In the genomic region with DNA sequence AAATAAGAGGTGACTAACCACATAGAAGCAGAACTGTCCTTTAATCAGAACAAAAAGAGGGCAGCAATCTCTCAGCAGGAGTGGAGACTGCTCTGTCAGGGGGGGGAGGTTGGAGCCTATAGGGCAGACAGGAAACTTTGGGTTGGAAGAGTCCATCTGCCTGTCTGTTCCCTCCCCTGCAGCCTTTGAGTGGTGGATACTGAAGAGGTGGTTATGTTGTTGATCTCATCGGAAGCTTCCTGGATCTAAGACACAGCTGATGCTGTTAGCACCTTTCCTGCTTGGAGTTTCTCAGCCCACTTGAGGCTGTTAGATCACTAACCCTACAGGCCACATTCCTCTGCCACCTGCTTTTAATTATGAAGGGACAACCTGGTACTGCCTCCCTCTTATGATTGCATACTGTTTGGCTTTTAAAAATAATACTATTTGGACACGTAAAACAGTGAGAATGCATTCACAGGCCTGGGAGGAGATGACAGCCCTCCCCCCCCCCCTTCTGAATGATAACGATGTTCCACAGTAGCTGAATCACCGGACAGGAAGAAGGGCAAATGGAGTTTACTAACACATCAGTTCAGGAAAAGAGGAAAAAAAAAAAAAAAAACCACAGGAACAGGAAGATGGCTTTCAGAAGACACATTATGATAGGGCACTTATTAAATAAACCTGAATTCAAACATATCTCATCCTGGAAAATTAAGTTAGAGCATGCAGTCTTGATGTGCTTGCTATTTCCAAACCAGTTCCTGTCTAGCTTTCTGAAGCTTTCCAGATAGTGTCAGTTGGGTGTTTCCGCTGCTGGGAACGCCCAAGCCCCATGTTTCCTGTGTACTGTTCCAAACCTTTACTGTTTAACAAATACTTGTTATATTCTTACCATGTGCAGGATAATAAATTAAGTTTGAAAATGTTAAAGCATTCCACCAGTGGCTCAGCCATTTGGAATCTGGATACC, we compare ENCODE assay signal across 11 mouse cellular contexts. TPM values are rescaled to one million over a fixed set of nuclear protein-coding genes. Genes with fewer than 3 reads are reported as not detected.
A peak's percentile ranks its signal among the peaks of the same experiment; 100 is the strongest.
DNase-seq lines count a peak whose midpoint lies in the region; ATAC-seq and TF ChIP-seq lines count a peak whose summit lies in the region.
"Had no signal": no experiment of that assay in that cellular context is flagged by ENCODE, and none has a peak within 500 bp of the region (broad histone marks: within the 10 kb centered on the region; RNA-seq: fewer than 3 reads in every experiment).

No protein-coding gene starts in this region.

- peak; percentile 50; the same call in 1 of the 2 replicates for ATAC-seq in heart, embryonic 15.5 days (replicated peaks; ENCODE audit: insufficient number of reproducible peaks, insufficient read depth, low FRiP score, low read depth)
- no peak for ATAC-seq in lung, embryonic 14.5 days (ENCODE audit: insufficient read depth)
- ATAC-seq: hindbrain, embryonic 16.5 days had no signal

- H3K4me3 ChIP-seq in MEL (ENCODE audit: control insufficient read depth in 1 of 2, insufficient read depth in 1 of 2, low read depth in 2 of 2, low read length in 2 of 2), result no peak overlapping the region
- no peak overlapping the region for H3K4me3 ChIP-seq in heart, embryonic 15.5 days
- no peak overlapping the region for H3K4me3 ChIP-seq in lung, embryonic 14.5 days (ENCODE audit: low read depth, low read length)
- H3K4me3 ChIP-seq: liver, embryonic 13.5 days had no signal

- TF ChIP-seq RAD21 in MEL (IDR thresholded peaks at IDR 0.05; ENCODE audit: low read depth, low read length), result no peak

- no peak overlapping the region for H3K9ac ChIP-seq in MEL (ENCODE audit: control insufficient read depth, low read depth, low read length, poor library complexity, severe bottlenecking)
- H3K9ac ChIP-seq in heart, embryonic 15.5 days, result no peak overlapping the region
- no peak overlapping the region for H3K9ac ChIP-seq in lung, embryonic 14.5 days
- H3K9ac ChIP-seq: liver, embryonic 13.5 days had no signal

- TF ChIP-seq POLR2A in MEL (IDR thresholded peaks at IDR 0.05; ENCODE audit: control insufficient read depth in 1 of 2, insufficient read depth in 1 of 2, low read depth in 1 of 2, low read length in 2 of 2, poor library complexity in 1 of 2), result no peak

- H3K27me3 ChIP-seq in MEL (ENCODE audit: control insufficient read depth in 1 of 2, insufficient read depth in 2 of 2, low read length in 2 of 2), result no peaks in the 10 kb centered on the region
- H3K27me3 ChIP-seq in heart, embryonic 15.5 days, result no peaks in the 10 kb centered on the region
- no peaks in the 10 kb centered on the region for H3K27me3 ChIP-seq in lung, embryonic 14.5 days (ENCODE audit: insufficient read depth, low read length)
- H3K27me3 ChIP-seq: liver, embryonic 13.5 days had no signal

- no peak overlapping the region for H3K4me2 ChIP-seq in heart, embryonic 15.5 days
- no peak overlapping the region for H3K4me2 ChIP-seq in lung, embryonic 14.5 days
- H3K4me2 ChIP-seq: liver, embryonic 13.5 days had no signal

- peak overlapping the region; percentile 10; the same call in 1 of the 2 replicates for H3K27ac ChIP-seq in MEL (ENCODE audit: control insufficient read depth, low read depth, low read length)
- peak overlapping the region; percentile 36; the same call in 1 of the 2 replicates for H3K27ac ChIP-seq in heart, embryonic 15.5 days
- H3K27ac ChIP-seq in lung, embryonic 14.5 days (ENCODE audit: low read depth), result peak overlapping the region; percentile 12; the same call in 1 of the 2 replicates
- H3K27ac ChIP-seq: liver, embryonic 13.5 days had no signal

- H3K9me3 ChIP-seq in MEL (replicated peaks; ENCODE audit: insufficient read depth, low read length), result no peaks in the 10 kb centered on the region
- H3K9me3 ChIP-seq in heart, embryonic 15.5 days (replicated peaks), result no peaks in the 10 kb centered on the region
- H3K9me3 ChIP-seq in lung, embryonic 14.5 days (ENCODE audit: low read depth, low read length), result no peaks in the 10 kb centered on the region
- H3K9me3 ChIP-seq: liver, embryonic 13.5 days had no signal

- H3K36me3 ChIP-seq in MEL (ENCODE audit: control insufficient read depth in 1 of 2, insufficient read depth in 2 of 2, low read length in 2 of 2), result no peaks in the 10 kb centered on the region
- no peaks in the 10 kb centered on the region for H3K36me3 ChIP-seq in heart, embryonic 15.5 days
- H3K36me3 ChIP-seq in lung, embryonic 14.5 days (ENCODE audit: insufficient read depth), result no peaks in the 10 kb centered on the region
- H3K36me3 ChIP-seq: liver, embryonic 13.5 days had no signal

- no peak for TF ChIP-seq EP300 in MEL (IDR thresholded peaks at IDR 0.05; ENCODE audit: low read depth in 1 of 2, low read length in 2 of 2)

- TF ChIP-seq CTCF in MEL (IDR thresholded peaks at IDR 0.05 in 2 of 3, conservative IDR thresholded peaks at IDR 0.05 in 1 of 3; ENCODE audit: control insufficient read depth in 1 of 3, insufficient read depth in 1 of 3, low read depth in 2 of 3, low read length in 3 of 3, poor library complexity in 1 of 3, severe bottlenecking in 1 of 3), result no peak
- no peak for TF ChIP-seq CTCF in lung, embryonic 14.5 days (IDR thresholded peaks at IDR 0.05; ENCODE audit: low read depth)

- no peaks in the 10 kb centered on the region for H3K79me2 ChIP-seq in MEL (ENCODE audit: control insufficient read depth, insufficient read depth, low read length, poor library complexity)

- 33% methylated on average over 6 of the region's 6 CpGs for WGBS in heart, embryonic 15.5 days
- WGBS in lung, embryonic 14.5 days, result 45% methylated on average over 6 of the region's 6 CpGs

- no peaks in the 10 kb centered on the region for H3K4me1 ChIP-seq in MEL (ENCODE audit: control insufficient read depth in 1 of 2, insufficient read depth in 2 of 2, low read length in 2 of 2)
- H3K4me1 ChIP-seq in heart, embryonic 15.5 days (replicated peaks), result no peaks in the 10 kb centered on the region
- H3K4me1 ChIP-seq in lung, embryonic 14.5 days (ENCODE audit: insufficient read depth), result no peaks in the 10 kb centered on the region
- H3K4me1 ChIP-seq: liver, embryonic 13.5 days had no signal

- DNase-seq in MEL (ENCODE audit: low read depth, low spot score), result peak; percentile 17
- DNase-seq in adrenal gland, postnatal 10 days, result peak; percentile 13
- DNase-seq in lung, embryonic 14.5 days, result no peak
- DNase-seq in layer of hippocampus, postnatal 25 days (ENCODE audit: extremely low spot score in 1 of 2, low spot score in 1 of 2), result no peak
- no peak for DNase-seq in right cerebral cortex, adult 2 months (ENCODE audit: low spot score in 2 of 2)
- DNase-seq in T-cell, adult 2 months (ENCODE audit: low spot score), result no peak
- DNase-seq: liver, embryonic 13.5 days; right cerebral cortex, postnatal 25 days; thymus, adult 2 months had no signal

TF ChIP-seq in MEL, 35 proteins besides CTCF, POLR2A, EP300 and RAD21:
- TF ChIP-seq ETS1 (IDR thresholded peaks at IDR 0.05; ENCODE audit: low read depth, low read length) (no peak), MEF2A (IDR thresholded peaks at IDR 0.05; ENCODE audit: extremely low read depth, insufficient replicate concordance, low read depth, low read length, poor library complexity, severe bottlenecking) (no peak), JUND (IDR thresholded peaks at IDR 0.05; ENCODE audit: low read depth, low read length) (no peak), TAL1 (IDR thresholded peaks at IDR 0.05; ENCODE audit: low read length) (no peak), MAX (IDR thresholded peaks at IDR 0.05; ENCODE audit: low read length) (no peak), NRF1 (IDR thresholded peaks at IDR 0.05; ENCODE audit: insufficient read depth, low read depth, low read length, poor library complexity, severe bottlenecking) (no peak), ELF1 (IDR thresholded peaks at IDR 0.05; ENCODE audit: low read depth, low read length) (no peak), TBP (IDR thresholded peaks at IDR 0.05; ENCODE audit: low read depth, low read length) (no peak), KAT2A (conservative IDR thresholded peaks at IDR 0.05; ENCODE audit: low read depth, low read length) (no peak), MYB (IDR thresholded peaks at IDR 0.05; ENCODE audit: low read depth, low read length) (no peak), GATA1 (IDR thresholded peaks at IDR 0.05; ENCODE audit: low read depth, low read length) (no peak), SIN3A (IDR thresholded peaks at IDR 0.05; ENCODE audit: low read length) (no peak), TCF12 (IDR thresholded peaks at IDR 0.05; ENCODE audit: low read depth, low read length) (no peak), MXI1 (IDR thresholded peaks at IDR 0.05; ENCODE audit: low read depth, low read length) (no peak), MAFK (IDR thresholded peaks at IDR 0.05; ENCODE audit: borderline replicate concordance, low read depth, low read length) (no peak), ZC3H11A (IDR thresholded peaks at IDR 0.05; ENCODE audit: low read depth, low read length) (no peak)

RNA-seq across cellular contexts. Expression of gene Pde4b, which starts 41.9 kb away (rescaled TPM):
- 2.7 and 3.0 TPM in 2 replicates for total RNA-seq in MEL (2012; rRNA removed)
- 1 to 10 TPM in 1 of 2 experiments, not detected in 1; 6.0 TPM for polyA plus RNA-seq in MEL (2012; ENCODE audit: insufficient read depth in 1 of 2, insufficient read length in 2 of 2, low read depth in 1 of 2, low replicate concordance in 2 of 2, missing spikeins in 1 of 2)
- 10 to 100 TPM; 16.2 to 23.1 TPM for total RNA-seq in adrenal gland, postnatal 10 days (2021)
- 24.6 and 27.4 TPM in 2 replicates for polyA plus RNA-seq in heart, embryonic 15.5 days (2015; fragmentation: Nextera tagmentation; extraction: Ambion mirVana)
- 25.7 and 28.3 TPM in 2 replicates for polyA plus RNA-seq in lung, embryonic 14.5 days (2014; fragmentation: Nextera tagmentation; extraction: Ambion mirVana)
- 10 to 100 TPM; 65.7 TPM for total RNA-seq in layer of hippocampus, postnatal 25 days (2021)

RNA-seq across cellular contexts. Expression of gene Gm12789, which starts 59.0 kb away (rescaled TPM):
- not detected in 2 replicates for total RNA-seq in MEL (2012; rRNA removed)
- not detected for polyA plus RNA-seq in MEL (2012; ENCODE audit: insufficient read depth in 1 of 2, insufficient read length in 2 of 2, low read depth in 1 of 2, low replicate concordance in 2 of 2, missing spikeins in 1 of 2)
- total RNA-seq in adrenal gland, postnatal 10 days (2021), result not detected
- polyA plus RNA-seq in heart, embryonic 15.5 days (2015; fragmentation: Nextera tagmentation; extraction: Ambion mirVana), result not detected in 2 replicates
- not detected in 2 replicates for polyA plus RNA-seq in lung, embryonic 14.5 days (2014; fragmentation: Nextera tagmentation; extraction: Ambion mirVana)
- total RNA-seq in layer of hippocampus, postnatal 25 days (2021), result not detected
- polyA plus RNA-seq: hindbrain, embryonic 16.5 days; liver, embryonic 13.5 days; thymus, adult 2 months had no signal

Comparison
In these comparisons a context has a peak if more than half of its experiments do, and no peak if none do; other contexts are left out.
1. DNase-seq: peak in MEL (single experiment) and adrenal gland, postnatal 10 days (single experiment); none in lung, embryonic 14.5 days (single experiment), layer of hippocampus, postnatal 25 days (0 of 2), right cerebral cortex, adult 2 months (0 of 2) and T-cell, adult 2 months (single experiment).
2. Peak in every context shown above with its lines, with median percentiles within 50 percentile points of each other: H3K27ac ChIP-seq.